Mouse (Mus musculus) MEL (cell line): ENCODE measurements around the gene Ribc2.

Source experiments
- BHLHE40 ChIP-seq: IDR thresholded peaks from 2 replicates; pipeline ENCODE4 v1.6.1; 2012; ENCODE audit warnings: low read depth, mild to moderate bottlenecking, inconsistent platforms, low read length, improper control_type of control experiment, borderline replicate concordance
- CHD1 ChIP-seq: IDR thresholded peaks from 2 replicates; pipeline ENCODE4 v1.6.1; 2012; ENCODE audit warnings: low read depth, mild to moderate bottlenecking, inconsistent platforms, low read length, improper control_type of control experiment
- CHD2 ChIP-seq: IDR thresholded peaks from 2 replicates; pipeline ENCODE4 v1.6.1; 2011; ENCODE audit warnings: low read length, improper control_type of control experiment
- CTCF ChIP-seq, 3 experiments: IDR thresholded peaks in 2 of 3; conservative IDR thresholded peaks in 1 of 3; 2 replicates each; pipeline ENCODE4 v1.5.1; 2011 to 2012; ENCODE audit warnings: low read length in 3 of 3, low read depth in 2 of 3, mild to moderate bottlenecking in 2 of 3, improper control_type of control experiment in 1 of 3, inconsistent platforms in 1 of 3, mixed read lengths in 1 of 3, moderate library complexity in 1 of 3; ENCODE audit not compliant: control insufficient read depth in 1 of 3, insufficient read depth in 1 of 3, poor library complexity in 1 of 3, severe bottlenecking in 1 of 3
- E2F4 ChIP-seq: IDR thresholded peaks from 2 replicates; pipeline ENCODE4 v1.6.1; 2011; ENCODE audit warnings: low read depth, low read length, improper control_type of control experiment, borderline replicate concordance
- EP300 ChIP-seq, 2 experiments: IDR thresholded peaks; 2 replicates each; pipeline ENCODE4 v1.6.1; 2011; ENCODE audit warnings: improper control_type of control experiment in 2 of 2, low read length in 2 of 2, low read depth in 1 of 2, mild to moderate bottlenecking in 1 of 2
- GATA1 ChIP-seq: IDR thresholded peaks from 2 replicates; pipeline ENCODE4 v1.6.1; 2011; ENCODE audit warnings: low read depth, low read length, improper control_type of control experiment
- MAX ChIP-seq: IDR thresholded peaks from 2 replicates; pipeline ENCODE4 v1.6.1; 2011; ENCODE audit warnings: low read length, improper control_type of control experiment
- POLR2A ChIP-seq, 2 experiments: IDR thresholded peaks; 2 replicates each; pipeline ENCODE4 v1.6.1; 2011 to 2012; ENCODE audit warnings: low read length in 2 of 2, mild to moderate bottlenecking in 2 of 2, control low read depth in 1 of 2, improper control_type of control experiment in 1 of 2, low read depth in 1 of 2, moderate library complexity in 1 of 2; ENCODE audit not compliant: control insufficient read depth in 1 of 2, insufficient read depth in 1 of 2, poor library complexity in 1 of 2
- TCF12 ChIP-seq: IDR thresholded peaks from 2 replicates; pipeline ENCODE4 v1.6.1; 2014; ENCODE audit warnings: low read depth, mild to moderate bottlenecking, inconsistent platforms, low read length, improper control_type of control experiment, moderate library complexity
- ZC3H11A ChIP-seq: IDR thresholded peaks from 2 replicates; pipeline ENCODE4 v1.6.1; 2012; ENCODE audit warnings: low read depth, mild to moderate bottlenecking, inconsistent platforms, low read length, improper control_type of control experiment
- ZKSCAN1 ChIP-seq: IDR thresholded peaks from 2 replicates; pipeline ENCODE4 v1.6.1; 2012; ENCODE audit warnings: low read depth, mild to moderate bottlenecking, inconsistent platforms, low read length, improper control_type of control experiment, moderate library complexity

DNA sequence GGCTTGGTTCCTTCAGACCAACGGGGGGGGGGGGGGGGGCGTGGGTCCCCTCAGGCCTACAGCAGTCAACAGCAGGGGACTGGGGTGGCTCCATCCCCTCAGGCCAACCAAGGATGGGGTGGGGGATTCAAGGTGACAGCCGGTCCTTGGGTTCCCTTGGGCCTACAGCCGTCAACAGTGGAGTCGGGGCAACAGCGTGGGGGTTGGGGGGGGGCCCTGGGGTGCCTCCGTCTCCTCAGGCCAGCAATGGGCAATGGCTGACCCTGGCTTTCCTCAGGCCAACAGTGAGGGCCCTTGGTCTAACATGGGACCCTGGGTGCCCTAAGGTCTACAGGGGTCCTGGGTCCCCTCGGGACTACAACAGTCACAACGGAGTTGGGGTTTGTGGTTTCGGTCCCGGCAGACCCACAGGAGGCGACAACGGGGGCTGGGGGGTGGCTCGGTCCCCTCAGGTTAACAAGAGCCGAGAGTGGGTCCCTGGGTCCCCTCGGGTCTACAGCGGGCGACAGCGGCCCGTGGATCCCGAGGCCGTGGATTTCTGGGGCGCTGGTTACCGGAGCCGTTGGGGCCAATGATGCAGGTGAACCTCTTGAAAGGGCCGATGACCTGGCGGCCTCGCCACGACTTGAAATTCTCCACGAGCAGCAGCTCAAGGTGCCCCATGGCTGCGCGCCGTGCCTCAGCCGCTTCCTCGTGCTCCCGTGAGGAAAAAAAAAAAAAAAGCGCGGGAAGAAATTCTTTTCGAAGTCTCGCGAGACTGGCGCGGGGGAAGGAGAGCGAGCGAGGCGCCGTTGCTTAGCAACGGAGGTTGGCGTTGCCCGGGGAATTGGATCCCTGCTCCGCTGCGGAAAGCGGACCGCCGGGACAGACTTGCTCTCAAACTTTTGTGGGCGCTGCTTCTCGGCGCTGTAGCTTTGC is at the start of gene Ribc2, which contains the start of gene Smc1b:
- TF ChIP-seq POLR2A (IDR thresholded peaks at IDR 0.05; ENCODE audit: control insufficient read depth in 1 of 2, insufficient read depth in 1 of 2, low read depth in 1 of 2, low read length in 2 of 2, poor library complexity in 1 of 2): no peak
- TF ChIP-seq BHLHE40: no peak
- no peak for TF ChIP-seq MAX
- TF ChIP-seq CTCF (IDR thresholded peaks at IDR 0.05 in 2 of 3, conservative IDR thresholded peaks at IDR 0.05 in 1 of 3; ENCODE audit: control insufficient read depth in 1 of 3, insufficient read depth in 1 of 3, low read depth in 2 of 3, low read length in 3 of 3, poor library complexity in 1 of 3, severe bottlenecking in 1 of 3): no peak
- TF ChIP-seq CHD2: no peak
- TF ChIP-seq ZKSCAN1: no peak
- no peak for TF ChIP-seq TCF12
- TF ChIP-seq CHD1: no peak
- no peak for TF ChIP-seq GATA1
- no peak for TF ChIP-seq ZC3H11A
- TF ChIP-seq E2F4: no peak
- TF ChIP-seq EP300 (IDR thresholded peaks at IDR 0.05; ENCODE audit: low read depth in 1 of 2, low read length in 2 of 2): no peak
